Mouse (Mus musculus) liver, embryonic 14.5 days (tissue): Measurements from ENCODE around the gene Chd2. TPM values are rescaled to one million over a fixed set of nuclear protein-coding genes. Genes with fewer than 3 reads are reported as not detected.

ENCODE experiments used
- ATAC-seq: fragments of 200-750 bp; cut with Nextera tagmentation; 2 replicates; pipeline ENCODE4 v1.8.0; 2017; ENCODE audit warnings: moderate number of reproducible peaks, mild to moderate bottlenecking, moderate library complexity; ENCODE audit not compliant: insufficient read depth
- DNase-seq, 3 experiments: peaks; one replicate each; pipeline ENCODE4 v3.0.0-alpha.2; 2012 to 2013; ENCODE audit warnings: low read depth in 3 of 3, low spot score in 3 of 3
- H3K27ac ChIP-seq: fragments of 300-500 bp; sonication (generic); 2 replicates; pipeline ENCODE4 v1.5.1; 2014; ENCODE audit warnings: moderate library complexity, mild to moderate bottlenecking, control low read depth, inconsistent platforms
- H3K27me3 ChIP-seq: fragments of 300-500 bp; sonication (generic); 2 replicates; pipeline ENCODE4 v1.6.1; 2014; ENCODE audit warnings: mild to moderate bottlenecking, low read length, moderate library complexity; ENCODE audit not compliant: control insufficient read depth, insufficient read depth
- H3K36me3 ChIP-seq: fragments of 300-500 bp; sonication (generic); replicated peaks from 2 replicates; pipeline ENCODE4 v1.6.1; 2014; ENCODE audit warnings: low read depth; ENCODE audit not compliant: control insufficient read depth, insufficient read depth
- H3K4me1 ChIP-seq, 2 experiments: fragments of 200-500 bp in 1 of 2; fragments of 300-500 bp in 1 of 2; sonication (generic) in 1 of 2; replicated peaks; 2 replicates each; pipeline ENCODE4 v1.6.1; 2012 to 2014; ENCODE audit warnings: antibody characterized with exemption in 1 of 2, inconsistent platforms in 1 of 2, low read length in 1 of 2; ENCODE audit not compliant: control insufficient read depth in 2 of 2, insufficient read depth in 2 of 2
- H3K4me2 ChIP-seq: fragments of 300-500 bp; sonication (generic); 2 replicates; pipeline ENCODE4 v1.6.1; 2014; ENCODE audit warnings: low read depth, mild to moderate bottlenecking, control low read depth, moderate library complexity
- H3K4me3 ChIP-seq, 2 experiments: fragments of 200-500 bp in 1 of 2; fragments of 300-500 bp in 1 of 2; sonication (generic) in 1 of 2; 2 replicates each; pipeline ENCODE4 v1.5.1; 2012 to 2014; ENCODE audit warnings: low read depth in 2 of 2, low read length in 2 of 2, mild to moderate bottlenecking in 2 of 2, control low read depth in 1 of 2, inconsistent platforms in 1 of 2, moderate library complexity in 1 of 2; ENCODE audit not compliant: insufficient read depth in 1 of 2
- H3K9ac ChIP-seq: fragments of 300-500 bp; sonication (generic); replicated peaks from 2 replicates; pipeline ENCODE4 v1.6.1; 2014; ENCODE audit warnings: mild to moderate bottlenecking, control low read depth, moderate library complexity
- H3K9me3 ChIP-seq: fragments of 300-500 bp; sonication (generic); 2 replicates; pipeline ENCODE4 v1.6.1; 2016; ENCODE audit warnings: low read length, mixed read lengths; ENCODE audit not compliant: control insufficient read depth
- CTCF ChIP-seq: IDR thresholded peaks from 2 replicates; pipeline ENCODE4 v1.5.1; 2016; ENCODE audit warnings: antibody characterized with exemption, low read depth, control low read depth
- EP300 ChIP-seq: IDR thresholded peaks from 2 replicates; pipeline ENCODE4 v1.6.1; 2016; ENCODE audit warnings: antibody characterized with exemption, low read depth
- WGBS: fragments of 180-500 bp; shearing (Covaris S2); extraction: QIAGEN DNeasy Blood & Tissue Kit; methylation state at CpG from one replicate; pipeline ENCODE4 v1.1.7; 2014; ENCODE audit not compliant: insufficient replicate concordance; 5-methylcytosine and 5-hydroxymethylcytosine counted together
- polyA plus RNA-seq, 2 experiments: library from polyadenylated mRNA; depleted of rRNA in 1 of 2; stranded (reverse) in 1 of 2; unstranded in 1 of 2; fragments of >200 nt; fragmentation: Nextera tagmentation in 1 of 2; extraction: Ambion mirVana in 1 of 2; gene quantifications; 2 replicates each; pipeline versions ENCODE4 v1.2.1 to v1.2.3; 2012 to 2014

Chd2 gene
- polyA plus RNA-seq, 2 experiments: 12.0 to 14.8 TPM

DNA sequence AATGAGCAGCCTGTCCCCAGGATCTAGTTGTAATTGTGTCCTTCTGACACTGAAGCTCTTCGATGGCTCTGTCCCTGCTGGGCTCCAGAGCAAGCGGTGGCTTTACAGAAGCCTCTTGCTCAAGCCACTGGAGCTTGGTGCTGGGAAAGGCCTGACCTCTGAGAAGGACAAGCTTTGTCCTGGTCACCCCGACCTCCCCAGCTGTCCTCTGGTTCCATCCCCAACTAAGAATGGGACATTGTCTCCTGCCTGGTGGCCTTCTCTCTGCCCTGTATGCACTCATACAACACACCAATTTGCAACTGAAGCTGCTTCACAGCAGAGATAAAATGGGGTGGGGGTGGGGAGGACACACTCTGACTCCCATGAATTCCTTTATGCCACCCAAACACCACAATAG is 117.4 kb downstream of the Chd2 start:
- ATAC-seq (no peak), DNase-seq (no peak)
- Histone ChIP-seq H3K27me3 (no peaks in the 10 kb centered on the region), H3K27ac (no peak overlapping the region), H3K4me2 (no peak overlapping the region), H3K4me1 (no peaks in the 10 kb centered on the region), H3K9me3 (no peaks in the 10 kb centered on the region), H3K9ac (no peak overlapping the region), H3K4me3 (no peak overlapping the region), H3K36me3 (peaks cover 16% of the 10 kb centered on the region)
- 57% methylated on average over 3 of the region's 3 CpGs for WGBS
- TF ChIP-seq CTCF (no peak), EP300 (no peak)

DNA sequence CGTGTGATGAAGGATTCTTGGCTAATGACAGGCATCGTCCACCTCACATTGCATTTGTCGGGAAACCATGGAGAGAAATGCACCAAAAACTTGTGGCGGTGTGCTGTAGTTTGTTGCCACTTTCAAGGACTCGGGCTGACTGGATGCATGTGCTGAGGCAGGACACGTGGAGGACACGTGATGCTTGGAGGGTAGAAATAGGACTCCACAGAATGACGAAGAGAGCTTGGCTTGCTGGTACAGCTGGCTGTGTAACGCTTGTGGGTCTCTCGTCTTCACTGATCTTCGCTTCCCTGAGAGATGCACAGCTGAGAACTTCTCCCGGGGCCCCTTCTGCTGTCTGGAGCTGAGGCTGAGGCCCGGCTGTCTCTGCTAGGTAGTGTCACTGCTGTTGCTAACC is 118.4 kb downstream of the Chd2 start:
- Histone ChIP-seq H3K36me3 (peaks cover 7% of the 10 kb centered on the region; the same call in 1 of the 2 replicates), H3K27ac (no peak overlapping the region), H3K4me1 (no peaks in the 10 kb centered on the region), H3K9ac (no peak overlapping the region), H3K4me2 (no peak overlapping the region), H3K27me3 (no peaks in the 10 kb centered on the region), H3K4me3 (no peak overlapping the region), H3K9me3 (no peaks in the 10 kb centered on the region)
- no peak for TF ChIP-seq CTCF
- TF ChIP-seq EP300: no peak
- WGBS: 75% methylated on average over 13 of the region's 13 CpGs
- DNase-seq: no peak
- ATAC-seq: no peak

DNA sequence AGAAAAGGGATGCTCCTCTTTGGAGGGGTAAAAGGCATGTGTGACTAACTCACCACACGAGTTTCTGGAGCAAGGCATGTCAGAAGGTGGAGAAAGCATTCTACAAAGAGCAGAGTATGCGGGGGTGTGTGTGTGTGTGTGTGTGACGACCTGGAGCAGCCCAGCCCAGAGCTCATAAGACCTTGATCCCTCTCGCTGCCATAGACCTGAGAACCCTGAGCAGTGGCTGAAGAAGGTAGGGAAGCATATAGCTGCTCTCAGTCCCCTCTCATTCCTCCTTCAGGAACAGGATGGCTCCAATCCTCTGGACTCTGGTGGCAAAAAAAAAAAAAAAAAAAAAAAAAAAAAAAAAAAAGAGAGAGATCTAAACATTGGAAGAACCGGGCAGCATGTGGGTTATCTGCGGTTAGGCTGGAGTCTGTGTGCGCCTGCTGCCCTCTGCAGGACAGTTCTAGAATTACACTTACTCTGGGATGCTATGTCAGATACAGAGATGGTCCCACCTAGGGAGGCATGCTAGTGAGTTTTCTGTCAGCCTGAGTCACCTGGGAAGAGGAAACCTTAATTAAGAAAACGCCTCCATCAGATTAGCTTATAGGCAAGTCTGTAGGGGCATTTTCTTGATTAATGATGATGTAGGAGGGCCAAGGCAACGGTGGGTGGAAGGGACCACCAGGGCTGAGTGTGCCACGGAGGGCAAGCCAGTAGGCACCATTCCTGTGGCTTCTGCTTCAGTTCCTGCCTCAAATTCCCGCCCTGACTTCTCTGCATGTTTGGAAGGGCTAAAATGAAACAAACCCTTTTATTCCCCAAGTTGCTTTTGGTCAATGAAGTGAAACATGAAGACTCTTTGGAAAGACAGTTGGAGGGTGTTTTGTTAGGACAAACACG is 119.2 kb downstream of the Chd2 start:
- H3K4me2 ChIP-seq: no peak overlapping the region
- no peaks in the 10 kb centered on the region for H3K27me3 ChIP-seq
- peak; percentile 91 for TF ChIP-seq CTCF
- TF ChIP-seq EP300: no peak
- DNase-seq: peak; percentile 30 to 46 (median 32)
- 0 out of 2 replicates have a peak, but pooled peaks have one; percentile 35 for ATAC-seq
- no peaks in the 10 kb centered on the region for H3K9me3 ChIP-seq
- 28% methylated on average over 12 of the region's 12 CpGs for WGBS
- no peak overlapping the region for H3K9ac ChIP-seq
- H3K4me1 ChIP-seq: no peaks in the 10 kb centered on the region
- peaks cover 7% of the 10 kb centered on the region; the same call in 1 of the 2 replicates for H3K36me3 ChIP-seq
- no peak overlapping the region for H3K27ac ChIP-seq
- no peak overlapping the region for H3K4me3 ChIP-seq

DNA sequence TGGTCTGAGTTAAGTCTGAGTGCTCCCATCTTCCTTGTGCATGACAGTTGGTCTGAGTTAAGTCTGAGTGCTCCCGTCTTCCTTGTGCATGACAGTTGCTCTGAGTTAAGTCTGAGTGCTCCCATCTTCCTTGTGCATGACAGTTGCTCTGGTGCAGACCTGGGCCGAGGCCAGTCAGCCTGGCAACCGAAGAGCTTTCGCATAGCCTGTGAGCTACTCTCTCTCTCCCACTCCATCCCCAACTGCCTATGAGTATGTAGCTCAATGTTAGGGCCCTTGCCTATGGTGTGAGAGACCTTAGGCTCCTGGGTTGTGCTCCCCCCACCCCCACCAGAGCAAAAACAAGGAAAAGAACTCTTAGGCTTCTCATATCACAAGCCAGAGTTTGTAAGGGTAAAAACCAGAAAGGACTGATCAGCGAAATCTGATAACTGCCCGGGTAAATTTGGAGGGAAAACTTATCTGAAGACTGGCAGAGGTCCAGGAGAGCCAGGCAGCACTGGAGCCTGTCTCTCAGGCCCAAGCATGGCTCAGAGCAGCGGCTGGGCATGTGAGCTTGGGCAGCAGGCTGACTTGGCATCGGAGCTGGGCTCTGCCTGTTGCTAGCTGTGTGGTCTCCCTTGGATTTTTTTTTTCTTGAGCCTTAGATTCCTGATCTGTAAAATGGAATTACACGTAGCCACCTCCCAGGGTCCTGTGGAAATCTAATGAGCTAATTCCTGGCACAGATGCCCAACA is 120.2 kb downstream of the Chd2 start:
- Histone ChIP-seq H3K36me3 (no peaks in the 10 kb centered on the region), H3K4me2 (no peak overlapping the region), H3K27ac (no peak overlapping the region), H3K9me3 (no peaks in the 10 kb centered on the region), H3K27me3 (no peaks in the 10 kb centered on the region), H3K4me3 (no peak overlapping the region), H3K4me1 (no peaks in the 10 kb centered on the region), H3K9ac (no peak overlapping the region)
- TF ChIP-seq EP300 (no peak), CTCF (no peak)
- WGBS: 56% methylated on average over 9 of the region's 9 CpGs
- no peak for DNase-seq
- ATAC-seq: no peak

DNA sequence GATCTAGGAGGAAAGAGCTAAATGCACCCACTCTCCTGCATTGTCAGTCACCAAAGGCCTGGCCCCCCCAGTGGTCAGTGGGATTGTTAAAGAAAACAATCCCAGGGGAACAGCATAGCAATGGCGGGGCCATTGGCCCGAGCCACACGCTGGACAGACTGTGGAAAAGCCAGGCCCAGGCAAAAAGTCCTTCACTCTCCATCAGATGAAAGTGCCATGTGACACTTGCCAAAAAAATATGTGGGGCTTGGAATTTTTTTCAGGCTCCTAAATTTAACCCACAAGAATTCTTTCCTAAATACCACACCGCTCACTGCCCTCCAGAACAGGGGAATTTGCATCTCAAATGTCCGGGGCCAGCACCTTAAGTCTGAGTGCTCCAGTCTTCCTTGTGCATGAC is 120.8 kb downstream of the Chd2 start:
- Histone ChIP-seq H3K4me3 (no peak overlapping the region), H3K27me3 (no peaks in the 10 kb centered on the region), H3K36me3 (no peaks in the 10 kb centered on the region), H3K4me2 (no peak overlapping the region), H3K4me1 (no peaks in the 10 kb centered on the region), H3K9ac (no peak overlapping the region), H3K27ac (no peak overlapping the region), H3K9me3 (no peaks in the 10 kb centered on the region)
- DNase-seq (no peak), ATAC-seq (no peak)
- TF ChIP-seq CTCF (no peak), EP300 (no peak)
- 65% methylated on average over 5 of the region's 5 CpGs for WGBS
